Mouse (Mus musculus) CH12.LX (cell line): ENCODE results near the gene Trappc4.

Experiments
- CTCF ChIP-seq, 2 experiments: IDR thresholded peaks in 1 of 2; conservative IDR thresholded peaks in 1 of 2; 2 replicates each; pipeline ENCODE4 v1.5.1; 2011 to 2012; ENCODE audit warnings: low read depth in 2 of 2, low read length in 2 of 2, improper control_type of control experiment in 1 of 2, inconsistent platforms in 1 of 2, mild to moderate bottlenecking in 1 of 2, moderate library complexity in 1 of 2
- EP300 ChIP-seq: IDR thresholded peaks from 2 replicates; pipeline ENCODE4 v1.6.1; 2011; ENCODE audit warnings: low read length, improper control_type of control experiment
- MAX ChIP-seq: IDR thresholded peaks from 2 replicates; pipeline ENCODE4 v1.6.1; 2011; ENCODE audit warnings: low read length, improper control_type of control experiment
- MYC ChIP-seq: IDR thresholded peaks from 2 replicates; pipeline ENCODE4 v1.6.1; 2011; ENCODE audit warnings: low read depth, mild to moderate bottlenecking, improper control_type of control experiment, low read length
- NELFE ChIP-seq: IDR thresholded peaks from 2 replicates; pipeline ENCODE4 v1.6.1; 2011; ENCODE audit warnings: low read depth, low read length, improper control_type of control experiment
- POLR2A ChIP-seq: IDR thresholded peaks from 2 replicates; pipeline ENCODE4 v1.6.1; 2011; ENCODE audit warnings: low read depth, mild to moderate bottlenecking, improper control_type of control experiment, low read length
- RCOR1 ChIP-seq: conservative IDR thresholded peaks from 2 replicates; pipeline ENCODE4 v1.6.1; 2012; ENCODE audit warnings: low read depth, mild to moderate bottlenecking, inconsistent platforms, low read length, improper control_type of control experiment
- SMC3 ChIP-seq: IDR thresholded peaks from 2 replicates; pipeline ENCODE4 v1.6.1; 2011; ENCODE audit warnings: low read depth, low read length, improper control_type of control experiment
- UBTF ChIP-seq: IDR thresholded peaks from 2 replicates; pipeline ENCODE4 v1.6.1; 2012; ENCODE audit warnings: low read depth, mild to moderate bottlenecking, inconsistent platforms, low read length, improper control_type of control experiment, moderate library complexity
- USF1 ChIP-seq: IDR thresholded peaks from 2 replicates; pipeline ENCODE4 v1.6.1; 2014; ENCODE audit warnings: low read depth, mild to moderate bottlenecking, inconsistent platforms, low read length, improper control_type of control experiment
- USF2 ChIP-seq: conservative IDR thresholded peaks from 2 replicates; pipeline ENCODE4 v1.6.1; 2011; ENCODE audit warnings: low read depth, low read length, improper control_type of control experiment

DNA sequence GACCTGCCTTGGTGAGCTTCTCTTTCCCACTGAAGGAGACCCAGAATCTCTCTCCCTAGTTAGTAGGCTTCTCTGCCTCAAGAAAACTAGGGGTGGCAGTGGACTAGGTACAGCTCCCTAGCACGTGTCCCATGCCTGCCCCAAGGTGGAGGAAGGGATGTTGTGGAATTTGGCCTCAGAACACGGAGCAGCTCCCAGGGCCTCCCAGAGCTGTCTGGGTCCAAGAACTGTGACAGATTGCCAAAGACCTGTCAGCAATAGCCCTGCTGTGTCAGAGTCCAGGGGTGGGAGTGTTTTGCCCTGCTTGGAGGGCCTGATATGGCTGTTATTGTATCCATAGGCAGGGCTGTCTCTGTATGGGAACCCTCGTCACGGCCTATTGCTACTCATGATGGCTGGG, 6.3 kb downstream of the Trappc4 start:
- TF ChIP-seq EP300 (no peak), RCOR1 (no peak), CTCF (conservative IDR thresholded peaks at IDR 0.05 in 1 of 2, IDR thresholded peaks at IDR 0.05 in 1 of 2; ENCODE audit: low read depth in 2 of 2, low read length in 2 of 2) (no peak), UBTF (no peak), USF2 (no peak), NELFE (no peak), USF1 (no peak), POLR2A (no peak), MAX (no peak), MYC (no peak), SMC3 (no peak)
